Comparison of ENCODE assay signal across 8 mouse cellular contexts in the genomic region with DNA sequence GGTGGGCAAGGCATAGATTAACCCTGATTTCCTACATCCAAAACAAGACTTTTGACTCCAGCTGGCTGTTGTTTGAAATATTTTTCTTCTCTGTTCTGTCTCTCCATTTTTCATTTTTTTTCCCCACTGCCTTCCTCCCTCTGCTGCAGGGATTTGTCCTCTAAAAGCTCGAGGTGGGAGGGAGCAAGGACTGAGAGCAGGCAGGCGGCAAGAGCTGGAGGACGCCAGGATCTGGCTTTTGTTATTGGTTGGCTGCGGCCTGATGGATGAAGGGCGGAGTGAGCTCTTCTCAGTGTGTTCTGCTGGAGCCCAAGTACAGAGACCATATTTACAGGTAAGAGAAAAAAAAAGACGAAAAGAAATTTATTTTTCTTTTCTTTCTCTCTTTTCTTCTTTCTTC. TPM values are rescaled to one million over a fixed set of nuclear protein-coding genes. Genes with fewer than 3 reads are reported as not detected.
DNase-seq lines count a peak whose midpoint lies in the region; ATAC-seq lines count a peak whose summit lies in the region.

A gene (plus strand): TSS at position 217 of the 400 bp plus-strand sequence.

- no peaks in the 10 kb centered on the region for H3K9me3 ChIP-seq in kidney, embryonic 16.5 days (ENCODE audit: low read length)
- H3K9me3 ChIP-seq in embryonic facial prominence, embryonic 10.5 days, result 0 out of 2 replicates have a peak, but pooled peaks cover 3% of the 10 kb centered on the region
- no peaks in the 10 kb centered on the region for H3K9me3 ChIP-seq in midbrain, embryonic 10.5 days (replicated peaks)

- H3K9ac ChIP-seq in kidney, embryonic 16.5 days (replicated peaks; ENCODE audit: low read length), result peak within 1 kb of the TSS; percentile 37

- H3K27me3 ChIP-seq in kidney, embryonic 16.5 days (ENCODE audit: insufficient read depth, low read length), result 0 out of 2 replicates have a peak, but pooled peaks cover 2% of the 10 kb centered on the region
- no peaks in the 10 kb centered on the region for H3K27me3 ChIP-seq in embryonic facial prominence, embryonic 10.5 days (replicated peaks; ENCODE audit: low read depth, poor library complexity, severe bottlenecking)
- peaks cover 10% of the 10 kb centered on the region; the same call in 1 of the 2 replicates for H3K27me3 ChIP-seq in midbrain, embryonic 10.5 days (ENCODE audit: low read depth, poor library complexity, severe bottlenecking)

- 0 out of 2 replicates have a peak within 1 kb of the TSS, but pooled peaks have one; percentile 10 for H3K27ac ChIP-seq in kidney, embryonic 16.5 days (ENCODE audit: low read length)
- peak within 1 kb of the TSS; percentile 74 for H3K27ac ChIP-seq in embryonic facial prominence, embryonic 10.5 days (replicated peaks)
- H3K27ac ChIP-seq in midbrain, embryonic 10.5 days (replicated peaks), result peak within 1 kb of the TSS; percentile 82

- peak within 1 kb of the TSS; percentile 49 for H3K4me3 ChIP-seq in kidney, embryonic 16.5 days (ENCODE audit: low read length)
- H3K4me3 ChIP-seq in embryonic facial prominence, embryonic 10.5 days, result peak within 1 kb of the TSS; percentile 62
- peak within 1 kb of the TSS; percentile 57 for H3K4me3 ChIP-seq in midbrain, embryonic 10.5 days

- no peak for DNase-seq in kidney, adult 9 months
- peak; percentile 81 for DNase-seq in embryonic facial prominence, embryonic 10.5 days (ENCODE audit: low spot score)
- DNase-seq in heart, postnatal 4 days, result peak; percentile 35
- peak; percentile 70 for DNase-seq in left cerebral cortex, adult 11 months (ENCODE audit: low spot score)
- peak; percentile 65 for DNase-seq in midbrain, embryonic 10.5 days (ENCODE audit: low spot score)
- DNase-seq in right cerebral cortex, postnatal 4 days, result peak; percentile 55

- no peaks in the 10 kb centered on the region for H3K36me3 ChIP-seq in kidney, embryonic 16.5 days (ENCODE audit: insufficient read depth, low read length)
- H3K36me3 ChIP-seq in embryonic facial prominence, embryonic 10.5 days (replicated peaks), result no peaks in the 10 kb centered on the region
- peaks cover 9% of the 10 kb centered on the region; the same call in 1 of the 2 replicates for H3K36me3 ChIP-seq in midbrain, embryonic 10.5 days

- peak within 1 kb of the TSS; percentile 59 for H3K4me2 ChIP-seq in kidney, embryonic 16.5 days (replicated peaks; ENCODE audit: low read depth, low read length)

- H3K4me1 ChIP-seq in kidney, embryonic 16.5 days (ENCODE audit: insufficient read depth, low read length), result no peaks in the 10 kb centered on the region
- H3K4me1 ChIP-seq in embryonic facial prominence, embryonic 10.5 days, result peaks cover 23% of the 10 kb centered on the region
- H3K4me1 ChIP-seq in midbrain, embryonic 10.5 days, result peaks cover 43% of the 10 kb centered on the region

- peak; percentile 93 for ATAC-seq in kidney, embryonic 16.5 days (ENCODE audit: low FRiP score, low TSS enrichment)
- no peak for ATAC-seq in erythroid progenitor cell, adult 5-6 weeks (replicated peaks; ENCODE audit: low FRiP score, poor library complexity, severe bottlenecking)

- 2% methylated on average over 6 of the region's 6 CpGs for WGBS in kidney, embryonic 16.5 days
- WGBS in embryonic facial prominence, embryonic 10.5 days, result 2% methylated on average over 6 of the region's 6 CpGs
- WGBS in midbrain, embryonic 10.5 days, result 0% methylated on average over 6 of the region's 6 CpGs

RNA-seq across cellular contexts. Expression of the gene that starts here (rescaled TPM):
- polyA plus RNA-seq in kidney, embryonic 16.5 days (2015; fragmentation: Nextera tagmentation; extraction: Ambion mirVana), result 1.8 and 2.2 TPM in 2 replicates
- 5.1 and 6.2 TPM in 2 replicates for polyA plus RNA-seq in embryonic facial prominence, embryonic 10.5 days (2016; fragmentation: Nextera tagmentation; extraction: Ambion mirVana)
- total RNA-seq in heart, postnatal 4 days (2021), result 1 to 10 TPM in 1 of 2 experiments, under 1 TPM in 1; 0.71 to 1.1 TPM
- 8.0 and 13.7 TPM in 2 replicates for polyA plus RNA-seq in midbrain, embryonic 10.5 days (2016; fragmentation: Nextera tagmentation; extraction: Ambion mirVana)
- total RNA-seq in erythroid progenitor cell, adult 5-6 weeks (2015; ENCODE audit: low replicate concordance), result not detected in 2 replicates
- total RNA-seq in erythroid progenitor cell, adult 5-6 weeks (2017; ENCODE audit: low replicate concordance), result not detected in 2 replicates

Comparison
In these comparisons a context has a peak if more than half of its experiments do, and no peak if none do; other contexts are left out.
1. H3K27ac ChIP-seq: peak in every context shown above with its lines; median percentile 82 in midbrain, embryonic 10.5 days; 74 in embryonic facial prominence, embryonic 10.5 days; 10 in kidney, embryonic 16.5 days.